ENCODE assay signal across 17 mouse cellular contexts in genomic region chr10:106928576-106929332, GRCm38 (mm10).
A peak's percentile ranks its signal among the peaks of the same experiment; 100 is the strongest.
DNase-seq lines count a peak whose midpoint lies in the region; ATAC-seq and TF ChIP-seq lines count a peak whose summit lies in the region.
"Had no signal": no experiment of that assay in that cellular context is flagged by ENCODE, and none has a peak within 500 bp of the region (broad histone marks: within the 10 kb centered on the region; RNA-seq: fewer than 3 reads in every experiment).

No protein-coding gene starts in this region.

- no peak overlapping the region for H3K4me2 ChIP-seq in neural tube, embryonic 13.5 days
- no peak overlapping the region for H3K4me2 ChIP-seq in midbrain, embryonic 13.5 days (replicated peaks)
- no peak overlapping the region for H3K4me2 ChIP-seq in lung, postnatal 0 days (replicated peaks; ENCODE audit: low read depth, low read length)
- H3K4me2 ChIP-seq: liver, embryonic 12.5 days; lung, embryonic 14.5 days had no signal

- peak; percentile 23; the same call in 1 of the 2 replicates for ATAC-seq in neural tube, embryonic 13.5 days (ENCODE audit: low read depth)
- ATAC-seq in midbrain, embryonic 13.5 days = peak; percentile 82
- no peak for ATAC-seq in lung, postnatal 0 days
- ATAC-seq: liver, embryonic 12.5 days had no signal

- H3K27ac ChIP-seq in neural tube, embryonic 13.5 days (replicated peaks) = no peak overlapping the region
- H3K27ac ChIP-seq in midbrain, embryonic 13.5 days = peak overlapping the region; percentile 57
- H3K27ac ChIP-seq in lung, postnatal 0 days (ENCODE audit: low read length) = no peak overlapping the region
- H3K27ac ChIP-seq: kidney, postnatal 0 days; left cerebral cortex, adult 2 months; liver, embryonic 12.5 days; macrophage had no signal

- no peak overlapping the region for H3K4me3 ChIP-seq in neural tube, embryonic 13.5 days
- no peak overlapping the region for H3K4me3 ChIP-seq in midbrain, embryonic 13.5 days (replicated peaks)
- H3K4me3 ChIP-seq in lung, postnatal 0 days (ENCODE audit: low read depth, low read length) = no peak overlapping the region
- H3K4me3 ChIP-seq: left cerebral cortex, adult 2 months; liver, embryonic 12.5 days had no signal

- H3K9me3 ChIP-seq in neural tube, embryonic 13.5 days = 0 out of 2 replicates have a peak, but pooled peaks cover 3% of the 10 kb centered on the region
- no peaks in the 10 kb centered on the region for H3K9me3 ChIP-seq in midbrain, embryonic 13.5 days
- H3K9me3 ChIP-seq in lung, postnatal 0 days (ENCODE audit: low read length) = no peaks in the 10 kb centered on the region
- H3K9me3 ChIP-seq: liver, embryonic 12.5 days had no signal

- no peak overlapping the region for H3K9ac ChIP-seq in neural tube, embryonic 13.5 days
- no peak overlapping the region for H3K9ac ChIP-seq in midbrain, embryonic 13.5 days (replicated peaks)
- no peak overlapping the region for H3K9ac ChIP-seq in lung, postnatal 0 days (replicated peaks; ENCODE audit: low read depth)
- H3K9ac ChIP-seq: liver, embryonic 12.5 days; lung, embryonic 14.5 days had no signal

- no peak for TF ChIP-seq CTCF in lung, postnatal 0 days (IDR thresholded peaks at IDR 0.05)

- peaks cover 9% of the 10 kb centered on the region; the same call in 1 of the 2 replicates for H3K4me1 ChIP-seq in neural tube, embryonic 13.5 days (replicated peaks)
- peaks cover 9% of the 10 kb centered on the region for H3K4me1 ChIP-seq in midbrain, embryonic 13.5 days (replicated peaks)
- H3K4me1 ChIP-seq in lung, postnatal 0 days (ENCODE audit: insufficient read depth, low read depth, low read length) = no peaks in the 10 kb centered on the region
- H3K4me1 ChIP-seq: liver, embryonic 12.5 days had no signal

- peaks cover 8% of the 10 kb centered on the region; the same call in 1 of the 2 replicates for H3K36me3 ChIP-seq in neural tube, embryonic 13.5 days
- H3K36me3 ChIP-seq in midbrain, embryonic 13.5 days = peaks cover 8% of the 10 kb centered on the region; the same call in 1 of the 2 replicates
- H3K36me3 ChIP-seq in lung, postnatal 0 days (ENCODE audit: insufficient read depth, low read length) = no peaks in the 10 kb centered on the region
- H3K36me3 ChIP-seq: liver, embryonic 12.5 days had no signal

- 60% methylated on average over 9 of the region's 9 CpGs for WGBS in neural tube, embryonic 13.5 days
- 40% methylated on average over 9 of the region's 9 CpGs for WGBS in midbrain, embryonic 13.5 days
- 73% methylated on average over 9 of the region's 9 CpGs for WGBS in lung, postnatal 0 days

- DNase-seq in embryo, embryonic 11 days = peak; percentile 9
- DNase-seq in embryo, embryonic 9.5 days (ENCODE audit: extremely low spot score) = no peak
- no peak for DNase-seq in neural tube, embryonic 10.5 days (ENCODE audit: extremely low spot score, low spot score)
- DNase-seq in cerebellum, postnatal 14 days = no peak
- DNase-seq in lung, postnatal 0 days (ENCODE audit: low spot score) = no peak
- no peak for DNase-seq in ovary, postnatal 10 days (ENCODE audit: low spot score)
- DNase-seq: cerebellum, adult 11 months; cerebellum, postnatal 25 days; heart, adult 18-20 months; kidney, adult 11 months; lung, embryonic 14.5 days had no signal

- no peak for TF ChIP-seq EP300 in lung, postnatal 0 days (IDR thresholded peaks at IDR 0.05)

- H3K27me3 ChIP-seq in neural tube, embryonic 13.5 days = no peaks in the 10 kb centered on the region
- no peaks in the 10 kb centered on the region for H3K27me3 ChIP-seq in midbrain, embryonic 13.5 days
- H3K27me3 ChIP-seq in lung, postnatal 0 days (replicated peaks; ENCODE audit: insufficient read depth, low read length) = no peaks in the 10 kb centered on the region
- H3K27me3 ChIP-seq: liver, embryonic 12.5 days had no signal
